Mouse (Mus musculus): ENCODE results near the gene Zbtb7a. TPM values are rescaled to one million over a fixed set of nuclear protein-coding genes. Genes with fewer than 3 reads are reported as not detected.

The Zbtb7a gene
- polyA plus RNA-seq, 1 experiment from 2014 or later = 25.0 TPM

DNA sequence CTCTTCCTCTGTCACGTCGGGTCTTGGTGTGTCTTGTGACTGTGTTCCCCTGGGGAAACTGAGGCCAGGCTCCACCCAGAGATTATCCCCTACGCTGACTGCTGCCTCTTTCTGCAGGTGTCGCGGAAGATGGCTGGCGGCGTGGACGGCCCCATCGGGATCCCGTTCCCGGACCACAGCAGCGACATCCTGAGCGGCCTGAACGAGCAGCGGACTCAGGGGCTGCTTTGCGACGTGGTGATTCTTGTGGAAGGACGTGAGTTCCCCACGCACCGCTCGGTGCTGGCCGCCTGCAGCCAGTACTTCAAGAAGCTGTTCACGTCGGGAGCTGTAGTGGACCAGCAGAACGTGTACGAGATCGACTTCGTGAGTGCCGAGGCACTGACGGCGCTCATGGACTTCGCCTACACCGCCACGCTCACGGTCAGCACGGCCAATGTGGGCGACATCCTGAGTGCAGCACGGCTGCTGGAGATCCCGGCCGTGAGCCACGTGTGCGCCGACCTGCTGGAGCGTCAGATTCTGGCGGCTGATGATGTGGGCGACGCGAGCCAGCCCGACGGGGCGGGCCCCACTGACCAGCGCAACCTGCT is 8.9 kb downstream of the Zbtb7a start:
- DNase-seq = no peak
- Histone ChIP-seq H3K4me3 (ENCODE audit: low read depth, low read length) (no peak overlapping the region), H3K9ac (no peak overlapping the region), H3K27ac (ENCODE audit: low read depth) (no peak overlapping the region), H3K4me2 (no peak overlapping the region), H3K36me3 (ENCODE audit: insufficient read depth) (peaks cover 65% of the 10 kb centered on the region), H3K4me1 (ENCODE audit: insufficient read depth) (peaks cover 21% of the 10 kb centered on the region), H3K9me3 (ENCODE audit: low read depth, low read length) (no peaks in the 10 kb centered on the region), H3K27me3 (ENCODE audit: insufficient read depth, low read length) (no peaks in the 10 kb centered on the region)
- 92% methylated on average over 52 of the region's 52 CpGs for WGBS
- no peak for ATAC-seq (ENCODE audit: insufficient read depth)
- no peak for TF ChIP-seq CTCF (IDR thresholded peaks at IDR 0.05; ENCODE audit: low read depth)

DNA sequence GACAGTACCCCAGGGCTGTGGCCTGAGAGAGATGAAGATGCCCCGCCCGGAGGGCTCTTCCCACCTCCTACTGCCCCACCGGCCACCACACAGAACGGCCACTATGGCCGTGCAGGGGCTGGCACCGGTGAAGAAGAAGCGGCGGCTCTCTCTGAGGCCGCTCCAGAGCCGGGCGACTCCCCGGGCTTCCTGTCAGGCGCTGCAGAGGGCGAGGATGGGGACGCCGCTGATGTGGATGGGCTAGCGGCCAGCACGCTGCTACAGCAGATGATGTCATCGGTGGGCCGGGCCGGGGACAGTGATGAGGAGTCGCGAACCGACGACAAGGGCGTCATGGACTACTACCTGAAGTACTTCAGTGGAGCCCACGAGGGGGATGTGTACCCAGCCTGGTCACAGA is 9.6 kb downstream of the Zbtb7a start:
- ATAC-seq (ENCODE audit: insufficient read depth) = no peak
- no peaks in the 10 kb centered on the region for H3K9me3 ChIP-seq (ENCODE audit: low read depth, low read length)

DNA sequence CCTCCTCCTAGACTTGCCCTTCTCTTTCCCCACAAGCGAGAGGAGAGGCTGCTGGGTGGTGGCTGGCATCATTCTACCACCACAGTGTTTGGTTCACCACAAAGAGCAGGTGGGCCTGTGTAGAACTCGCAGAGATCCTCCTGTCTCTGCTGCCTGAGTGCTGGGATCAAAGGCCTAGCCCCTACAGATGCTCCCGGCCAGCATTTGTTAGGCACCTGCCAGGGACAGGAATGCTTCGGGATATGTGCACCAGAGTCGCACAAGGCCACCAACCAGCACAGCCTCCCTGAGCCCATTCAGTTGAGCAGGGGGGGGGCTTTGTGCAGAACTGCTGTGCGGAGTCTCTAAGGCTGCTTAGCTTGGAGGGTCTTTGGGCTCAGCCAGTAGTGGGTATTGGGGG is 10.3 kb downstream of the Zbtb7a start:
- Histone ChIP-seq H3K27me3 (ENCODE audit: insufficient read depth, low read length) (no peaks in the 10 kb centered on the region), H3K9ac (no peak overlapping the region), H3K9me3 (ENCODE audit: low read depth, low read length) (no peaks in the 10 kb centered on the region), H3K4me2 (no peak overlapping the region), H3K27ac (ENCODE audit: low read depth) (no peak overlapping the region), H3K4me3 (ENCODE audit: low read depth, low read length) (no peak overlapping the region), H3K36me3 (ENCODE audit: insufficient read depth) (peaks cover 79% of the 10 kb centered on the region), H3K4me1 (ENCODE audit: insufficient read depth) (peaks cover 8% of the 10 kb centered on the region)
- no peak for DNase-seq
- TF ChIP-seq CTCF (IDR thresholded peaks at IDR 0.05; ENCODE audit: low read depth) = no peak
- 89% methylated on average over 6 of the region's 6 CpGs for WGBS
- ATAC-seq (ENCODE audit: insufficient read depth) = no peak

More for the DNA sequence above, 9.6 kb downstream of the Zbtb7a start:
- 92% methylated on average over 27 of the region's 27 CpGs for WGBS
- H3K4me3 ChIP-seq (ENCODE audit: low read depth, low read length) = no peak overlapping the region
- TF ChIP-seq CTCF (IDR thresholded peaks at IDR 0.05; ENCODE audit: low read depth) = no peak
- H3K4me1 ChIP-seq (ENCODE audit: insufficient read depth) = peaks cover 14% of the 10 kb centered on the region
- no peak overlapping the region for H3K4me2 ChIP-seq
- no peaks in the 10 kb centered on the region for H3K27me3 ChIP-seq (ENCODE audit: insufficient read depth, low read length)
- no peak overlapping the region for H3K9ac ChIP-seq
- H3K27ac ChIP-seq (ENCODE audit: low read depth) = no peak overlapping the region
- peaks cover 73% of the 10 kb centered on the region for H3K36me3 ChIP-seq (ENCODE audit: insufficient read depth)
- DNase-seq = no peak

DNA sequence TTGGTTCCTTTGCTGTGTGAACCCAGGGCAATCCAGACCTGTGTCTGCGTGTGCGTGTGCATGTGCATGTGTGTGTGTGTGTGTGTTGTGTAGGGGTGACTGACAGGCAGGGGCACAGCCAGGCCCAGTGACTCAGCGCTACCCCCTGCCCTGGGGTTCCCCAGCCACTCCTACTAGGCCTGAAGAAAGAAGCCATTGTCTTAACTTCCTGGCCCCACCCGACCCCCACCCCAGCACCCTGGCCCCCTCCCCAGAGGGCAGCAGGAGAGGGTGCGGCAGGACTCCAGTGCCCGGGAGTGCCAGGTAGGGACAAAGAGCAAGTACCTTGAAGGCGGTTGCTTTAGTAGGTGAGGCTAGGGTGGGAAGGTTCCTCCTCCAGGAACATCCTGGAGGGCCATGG is 10.8 kb downstream of the Zbtb7a start:
- Histone ChIP-seq H3K4me3 (ENCODE audit: low read depth, low read length) (no peak overlapping the region), H3K4me1 (ENCODE audit: insufficient read depth) (peaks cover 3% of the 10 kb centered on the region), H3K27me3 (ENCODE audit: insufficient read depth, low read length) (no peaks in the 10 kb centered on the region), H3K27ac (ENCODE audit: low read depth) (no peak overlapping the region), H3K36me3 (ENCODE audit: insufficient read depth) (peaks cover 80% of the 10 kb centered on the region), H3K9ac (no peak overlapping the region), H3K4me2 (no peak overlapping the region), H3K9me3 (ENCODE audit: low read depth, low read length) (no peaks in the 10 kb centered on the region)
- WGBS = 86% methylated on average over 7 of the region's 7 CpGs
- no peak for TF ChIP-seq CTCF (IDR thresholded peaks at IDR 0.05; ENCODE audit: low read depth)
- DNase-seq = no peak
- ATAC-seq (ENCODE audit: insufficient read depth) = no peak

DNA sequence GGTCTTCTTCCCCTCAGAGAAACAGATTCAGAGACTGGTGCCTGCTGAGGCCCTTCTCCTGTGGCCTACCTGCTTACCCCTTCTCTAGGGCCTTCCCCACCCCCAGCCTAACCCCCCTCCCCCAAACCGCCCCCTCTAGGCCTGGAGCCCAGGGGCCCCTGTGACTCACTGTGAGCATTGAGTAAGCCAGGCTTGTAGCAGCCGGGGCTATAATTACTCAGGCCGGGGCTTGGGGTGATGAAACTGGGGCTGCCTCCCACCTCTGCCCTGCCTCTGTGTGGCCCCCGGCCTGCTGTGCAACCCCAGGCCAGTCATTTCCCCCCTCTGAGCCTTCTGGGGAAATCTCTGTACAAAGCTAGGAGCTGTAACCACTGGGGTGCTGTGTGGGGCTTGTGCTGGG is 11.3 kb downstream of the Zbtb7a start:
- Histone ChIP-seq H3K9me3 (ENCODE audit: low read depth, low read length) (no peaks in the 10 kb centered on the region), H3K4me1 (ENCODE audit: insufficient read depth) (no peaks in the 10 kb centered on the region), H3K4me2 (no peak overlapping the region), H3K9ac (no peak overlapping the region), H3K36me3 (ENCODE audit: insufficient read depth) (peaks cover 82% of the 10 kb centered on the region), H3K4me3 (ENCODE audit: low read depth, low read length) (no peak overlapping the region), H3K27ac (ENCODE audit: low read depth) (no peak overlapping the region), H3K27me3 (ENCODE audit: insufficient read depth, low read length) (no peaks in the 10 kb centered on the region)
- no peak for ATAC-seq (ENCODE audit: insufficient read depth)
- 85% methylated on average over 4 of the region's 4 CpGs for WGBS
- TF ChIP-seq CTCF (IDR thresholded peaks at IDR 0.05; ENCODE audit: low read depth) = no peak
- DNase-seq = no peak

DNA sequence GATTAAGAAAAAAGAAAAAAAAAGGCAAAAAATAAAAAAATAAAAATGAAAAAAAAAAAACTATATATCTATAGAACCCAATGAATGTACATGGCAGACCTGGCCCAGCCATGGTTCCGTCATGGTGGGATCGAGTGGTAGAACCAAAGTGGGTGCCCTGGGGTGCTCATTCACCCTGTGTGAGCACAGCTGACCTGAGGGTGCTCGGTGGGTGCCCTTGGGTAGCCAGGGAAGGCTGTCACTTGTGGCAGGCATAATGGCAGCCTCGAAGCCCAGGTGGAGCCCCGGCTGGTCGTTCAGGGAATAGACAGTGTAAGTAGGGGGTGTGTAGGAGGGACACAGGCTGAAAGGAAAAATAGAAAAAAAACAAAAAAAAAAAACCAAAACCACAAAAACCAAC is 16.2 kb downstream of the Zbtb7a start:
- 72% methylated on average over 6 of the region's 6 CpGs for WGBS
- no peak for DNase-seq
- no peaks in the 10 kb centered on the region for H3K4me1 ChIP-seq (ENCODE audit: insufficient read depth)
- no peaks in the 10 kb centered on the region for H3K9me3 ChIP-seq (ENCODE audit: low read depth, low read length)
- ATAC-seq (ENCODE audit: insufficient read depth) = no peak
- H3K27me3 ChIP-seq (ENCODE audit: insufficient read depth, low read length) = no peaks in the 10 kb centered on the region
- peaks cover 95% of the 10 kb centered on the region for H3K36me3 ChIP-seq (ENCODE audit: insufficient read depth)
- no peak overlapping the region for H3K4me3 ChIP-seq (ENCODE audit: low read depth, low read length)
- no peak overlapping the region for H3K4me2 ChIP-seq
- TF ChIP-seq CTCF (IDR thresholded peaks at IDR 0.05; ENCODE audit: low read depth) = no peak
- no peak overlapping the region for H3K27ac ChIP-seq (ENCODE audit: low read depth)
- H3K9ac ChIP-seq = no peak overlapping the region

DNA sequence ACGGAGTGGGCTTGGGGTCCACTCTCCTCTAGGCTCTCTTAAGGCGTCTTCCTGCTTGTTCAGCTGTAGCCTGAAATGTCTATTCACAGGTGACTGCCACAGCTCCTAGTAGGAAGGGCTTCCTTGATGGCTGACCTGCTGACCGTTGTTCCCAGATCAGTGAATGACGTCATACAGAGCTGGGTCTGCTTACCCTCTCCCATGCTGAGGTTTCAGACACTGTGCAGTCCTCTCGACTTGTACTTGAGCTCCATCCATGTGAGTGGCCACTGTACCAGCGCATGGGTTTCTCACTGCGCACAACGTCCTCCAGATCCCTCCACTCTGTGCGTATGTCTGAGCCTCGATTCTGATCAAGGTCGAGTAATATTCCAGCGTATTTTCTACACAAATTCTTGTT is 17.6 kb downstream of the Zbtb7a start:
- no peak overlapping the region for H3K9ac ChIP-seq
- TF ChIP-seq CTCF (IDR thresholded peaks at IDR 0.05; ENCODE audit: low read depth) = no peak
- no peak for ATAC-seq (ENCODE audit: insufficient read depth)
- no peaks in the 10 kb centered on the region for H3K4me1 ChIP-seq (ENCODE audit: insufficient read depth)
- H3K4me3 ChIP-seq (ENCODE audit: low read depth, low read length) = no peak overlapping the region
- peaks cover 95% of the 10 kb centered on the region for H3K36me3 ChIP-seq (ENCODE audit: insufficient read depth)
- DNase-seq = no peak
- no peak overlapping the region for H3K4me2 ChIP-seq
- no peak overlapping the region for H3K27ac ChIP-seq (ENCODE audit: low read depth)
- WGBS = 63% methylated on average over 12 of the region's 12 CpGs
- H3K27me3 ChIP-seq (ENCODE audit: insufficient read depth, low read length) = no peaks in the 10 kb centered on the region
- no peaks in the 10 kb centered on the region for H3K9me3 ChIP-seq (ENCODE audit: low read depth, low read length)

DNA sequence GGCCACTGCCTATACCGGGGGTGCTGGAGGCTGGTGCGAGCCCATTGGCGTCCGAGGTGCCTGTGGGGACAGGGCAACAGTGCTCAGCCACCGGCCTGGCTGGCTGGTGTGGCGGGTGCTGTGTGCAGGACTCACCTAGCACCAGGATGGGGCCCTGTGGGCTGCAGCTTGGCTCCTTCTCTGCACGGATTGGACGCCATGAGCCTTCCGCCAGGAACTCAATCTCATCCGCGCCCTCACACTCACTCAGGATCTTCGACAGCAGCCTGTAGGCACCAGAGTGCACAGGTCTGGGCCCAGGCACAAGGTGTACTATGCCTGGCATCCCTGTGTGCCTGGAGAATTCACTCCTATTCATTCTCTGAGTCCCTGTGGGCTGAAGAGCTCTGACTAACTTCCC is 19.3 kb downstream of the Zbtb7a start:
- H3K9ac ChIP-seq = no peak overlapping the region

More for the DNA sequence above, 19.3 kb downstream of the Zbtb7a start:
- no peaks in the 10 kb centered on the region for H3K27me3 ChIP-seq (ENCODE audit: insufficient read depth, low read length)
- TF ChIP-seq CTCF (IDR thresholded peaks at IDR 0.05; ENCODE audit: low read depth) = no peak
- H3K27ac ChIP-seq (ENCODE audit: low read depth) = no peak overlapping the region
- no peaks in the 10 kb centered on the region for H3K9me3 ChIP-seq (ENCODE audit: low read depth, low read length)
- H3K4me1 ChIP-seq (ENCODE audit: insufficient read depth) = no peaks in the 10 kb centered on the region
- 88% methylated on average over 12 of the region's 12 CpGs for WGBS
- H3K4me2 ChIP-seq = no peak overlapping the region
- peaks cover 94% of the 10 kb centered on the region for H3K36me3 ChIP-seq (ENCODE audit: insufficient read depth)
- DNase-seq = no peak
- H3K4me3 ChIP-seq (ENCODE audit: low read depth, low read length) = no peak overlapping the region
- ATAC-seq (ENCODE audit: insufficient read depth) = no peak
